Mouse (Mus musculus) heart, embryonic 12.5 days (tissue): ENCODE data around the gene Plekhm1. TPM values are rescaled to one million over a fixed set of nuclear protein-coding genes. Genes with fewer than 3 reads are reported as not detected.

Experiments used
- polyA plus RNA-seq: library from polyadenylated mRNA; unstranded; fragments of >200 nt; fragmentation: Nextera tagmentation; extraction: Ambion mirVana; gene quantifications from 2 replicates; pipeline ENCODE4 v1.2.1, GENCODE M21; 2016

The Plekhm1 gene
- polyA plus RNA-seq, 1 experiment from 2014 or later, result 7.5 TPM

Other genes with a start within 250 kb of the Plekhm1 start
- 1.1 and 1.7 TPM in 2 replicates for gene Fmnl1, start 241.6 kb downstream of the Plekhm1 start, polyA plus RNA-seq
- gene 1700023F06Rik, start 204.1 kb downstream of the Plekhm1 start, polyA plus RNA-seq, result 0.17 TPM in 1 of 2 replicates, not detected in the other
- gene Spata32, start 194.3 kb downstream of the Plekhm1 start, polyA plus RNA-seq, result not detected in 2 replicates
- 2.0 and 2.6 TPM in 2 replicates for gene Map3k14, start 145.2 kb downstream of the Plekhm1 start, polyA plus RNA-seq
- gene Arhgap27, start 49.0 kb downstream of the Plekhm1 start, polyA plus RNA-seq, result 6.7 and 8.9 TPM in 2 replicates
- gene Lrrc37a, start 91.9 kb upstream of the Plekhm1 start, polyA plus RNA-seq, result not detected in 2 replicates
- not detected in 2 replicates for gene Gm884, start 208.5 kb upstream of the Plekhm1 start, polyA plus RNA-seq
- not detected in 2 replicates for gene Lyzl6, start 226.2 kb upstream of the Plekhm1 start, polyA plus RNA-seq
- gene Rprml, start 236.9 kb upstream of the Plekhm1 start, polyA plus RNA-seq, result 0.63 and 0.79 TPM in 2 replicates